Mouse (Mus musculus): ENCODE measurements around the gene Zfp426.

The Zfp426 gene

DNA sequence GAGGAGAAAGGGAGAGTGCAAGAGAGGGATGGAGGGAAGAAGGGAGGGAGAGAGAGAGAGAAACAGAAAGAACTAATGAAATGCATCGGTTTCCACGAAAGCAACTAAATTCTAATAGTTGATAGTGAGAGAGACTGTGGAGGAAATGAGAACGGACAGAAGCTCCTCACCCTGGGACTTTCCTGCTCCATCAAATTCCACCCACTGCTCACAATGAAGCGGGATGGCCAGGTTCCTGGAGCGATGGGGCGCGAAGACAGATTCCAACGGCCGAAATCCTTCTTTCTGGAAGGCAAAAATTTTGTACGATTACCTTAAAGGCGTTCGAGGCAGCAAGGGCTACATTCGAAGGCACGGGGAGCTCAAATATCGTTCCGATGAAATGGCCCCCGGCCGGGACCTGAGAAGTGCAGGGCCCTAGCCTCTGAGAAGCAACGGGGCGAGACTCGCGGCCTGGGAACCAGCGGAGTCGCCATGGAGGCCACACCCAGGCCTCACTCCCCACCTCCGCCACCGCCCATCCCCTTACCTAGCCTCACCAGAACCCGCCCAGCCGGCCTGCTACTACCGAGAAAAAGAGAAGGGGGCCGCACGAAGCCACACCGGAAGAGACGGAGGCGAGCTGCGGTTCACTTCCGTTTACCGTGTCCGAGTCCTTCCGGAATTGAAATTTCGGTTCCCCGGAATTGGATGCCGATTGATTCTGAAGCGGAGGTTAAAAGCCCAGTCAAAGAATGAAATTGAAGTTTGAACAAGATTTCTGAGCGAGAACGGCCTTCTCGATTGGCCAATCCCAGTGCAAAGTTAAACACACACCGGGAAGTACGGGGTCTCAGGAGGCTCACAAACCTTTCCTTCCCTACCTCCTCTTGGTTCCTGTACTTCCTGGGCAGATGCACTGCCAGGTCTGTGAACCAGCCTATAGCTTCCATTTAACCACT is 32.9 kb downstream of the Zfp426 start, which contains the start of gene Zfp26:
Gene Zfp26, minus strand, starts transcription at position 786 of the 941 bp plus-strand sequence.
- DNase-seq (ENCODE audit: low read depth, low spot score), result peak; percentile 66

DNA sequence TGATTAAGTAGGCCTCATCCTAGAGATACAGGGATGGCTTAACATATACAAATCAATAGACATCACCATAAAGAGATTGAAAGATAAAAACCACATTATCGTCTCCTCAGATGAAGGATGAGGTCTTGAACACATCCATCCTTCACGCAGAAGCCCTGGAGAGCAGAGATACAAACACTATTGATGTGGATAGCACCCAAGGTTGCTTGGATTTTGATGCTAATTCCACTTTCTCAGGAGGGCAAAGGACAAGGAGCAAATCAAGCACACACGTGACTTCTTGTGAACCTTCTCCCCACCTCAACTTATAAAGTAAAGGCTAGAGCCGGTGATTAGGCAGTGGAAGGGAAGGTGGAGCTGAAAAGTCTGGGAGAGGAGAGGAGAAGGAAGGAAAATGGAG is 38.9 kb downstream of the Zfp426 start:
- no peak for DNase-seq (ENCODE audit: low read depth, low spot score)

DNA sequence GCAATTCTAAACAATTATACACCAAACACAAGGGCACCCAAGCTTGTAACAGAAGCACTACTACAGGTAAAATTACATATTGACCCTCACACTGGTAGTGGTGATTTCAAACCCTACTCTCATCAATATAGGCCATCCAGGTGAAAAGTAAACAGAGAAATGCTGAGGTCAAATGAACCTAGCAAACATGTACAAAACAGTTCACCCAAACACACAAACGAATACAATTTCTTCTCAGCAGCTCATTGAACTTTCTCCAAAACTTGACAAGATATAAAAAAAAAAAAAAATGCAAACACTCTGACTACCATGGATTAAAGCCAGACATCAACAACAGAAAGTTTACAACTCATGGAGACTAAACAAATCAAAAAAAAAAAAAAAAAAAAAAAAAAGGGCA is 41.1 kb downstream of the Zfp426 start:
- DNase-seq (ENCODE audit: low read depth, low spot score), result no peak

DNA sequence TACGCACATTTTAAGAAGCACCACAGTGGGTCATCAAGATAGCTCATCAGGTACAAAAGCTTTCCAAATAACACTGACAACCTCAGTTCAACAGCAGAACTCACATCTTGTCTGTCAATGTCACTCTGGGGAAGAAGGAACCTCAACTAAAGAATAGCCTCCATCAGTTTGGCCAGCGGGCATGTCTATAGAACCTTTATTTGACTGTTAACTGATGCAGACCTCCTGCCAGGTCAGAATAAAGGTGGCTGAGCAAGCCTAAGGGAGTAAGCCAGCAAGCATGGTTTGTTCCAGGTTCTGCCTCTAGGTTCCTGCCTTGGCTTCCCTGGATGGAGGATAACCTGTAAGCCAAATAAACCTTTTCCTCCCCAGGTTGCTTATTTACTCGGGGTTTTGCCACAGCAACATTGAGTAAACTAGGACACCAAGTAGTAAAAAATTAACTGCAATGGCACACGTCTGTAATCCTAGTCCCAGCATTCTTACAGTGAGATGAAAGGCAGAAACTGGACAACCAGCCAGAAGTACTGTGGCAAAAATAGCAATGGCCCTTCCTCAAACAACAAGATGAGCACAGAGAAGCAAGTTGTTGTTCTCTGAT is 49.3 kb downstream of the Zfp426 start:
- no peak for DNase-seq (ENCODE audit: low read depth, low spot score)

DNA sequence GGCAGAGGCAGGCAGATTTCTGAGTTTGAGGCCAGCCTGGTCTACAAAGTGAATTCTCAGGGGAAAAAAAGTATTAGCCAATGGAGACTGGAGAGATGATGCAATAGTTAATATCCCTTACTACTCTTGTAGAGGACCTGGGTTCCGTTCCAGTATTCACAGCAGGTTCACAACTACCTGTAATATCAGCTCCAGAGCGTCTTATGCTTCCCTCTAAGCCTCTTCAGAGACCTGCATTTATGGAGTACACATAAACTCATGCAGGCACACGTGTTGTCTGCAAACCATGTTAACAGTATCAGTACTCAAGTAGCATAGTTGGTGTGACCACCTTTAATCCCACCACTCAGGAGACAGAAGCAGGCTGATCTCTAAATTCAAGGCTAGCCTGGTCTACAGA is 62.5 kb downstream of the Zfp426 start:
- DNase-seq (ENCODE audit: low read depth, low spot score), result no peak
